Mouse (Mus musculus) CH12.LX (cell line): ENCODE data around the gene Gm527. TPM values are rescaled to one million over a fixed set of nuclear protein-coding genes. Genes with fewer than 3 reads are reported as not detected.

ENCODE experiments used
- polyA plus RNA-seq: library from polyadenylated mRNA; unstranded; fragments of >175 nt; gene quantifications from 2 replicates; pipeline ENCODE4 v1.2.1, GENCODE M21; 2012; ENCODE audit warnings: low read depth; ENCODE audit not compliant: insufficient read length
- total RNA-seq, 2 experiments: library from RNA; depleted of rRNA; stranded (reverse); fragments of 300-350 nt in 1 of 2; fragments of >200 nt in 1 of 2; gene quantifications; 2 replicates each; pipeline ENCODE4 v1.2.3; 2012 to 2014

Gm527 gene
- total and polyA plus RNA-seq, 3 experiments = 0.93 to 2.6 (median 1.7) TPM

Other genes with a start within 250 kb of the Gm527 start
- 9.5 and 9.6 TPM in 2 replicates for gene Klhl28, start 47.6 kb downstream of the Gm527 start, total RNA-seq (2012; rRNA removed)
- gene Klhl28, start 47.6 kb downstream of the Gm527 start, total RNA-seq (2014; rRNA removed) = 16.2 and 17.9 TPM in 2 replicates
- 13.2 and 16.6 TPM in 2 replicates for gene Klhl28, start 47.6 kb downstream of the Gm527 start, polyA plus RNA-seq
- gene Togaram1, start 47.9 kb downstream of the Gm527 start, total RNA-seq (2012; rRNA removed) = 24.1 and 24.3 TPM in 2 replicates
- 29.5 and 34.4 TPM in 2 replicates for gene Togaram1, start 47.9 kb downstream of the Gm527 start, total RNA-seq (2014; rRNA removed)
- 19.1 and 22.6 TPM in 2 replicates for gene Togaram1, start 47.9 kb downstream of the Gm527 start, polyA plus RNA-seq
- gene Prpf39, start 118.4 kb downstream of the Gm527 start, total RNA-seq (2012; rRNA removed) = 15.3 and 17.7 TPM in 2 replicates
- 29.6 and 42.2 TPM in 2 replicates for gene Prpf39, start 118.4 kb downstream of the Gm527 start, total RNA-seq (2014; rRNA removed)
- gene Prpf39, start 118.4 kb downstream of the Gm527 start, polyA plus RNA-seq = 33.2 and 34.9 TPM in 2 replicates
- gene Fkbp3, start 156.1 kb downstream of the Gm527 start, total RNA-seq (2012; rRNA removed) = 260 and 265 TPM in 2 replicates
- 518 and 546 TPM in 2 replicates for gene Fkbp3, start 156.1 kb downstream of the Gm527 start, total RNA-seq (2014; rRNA removed)
- gene Fkbp3, start 156.1 kb downstream of the Gm527 start, polyA plus RNA-seq = 350 and 351 TPM in 2 replicates
- gene Fancm, start 157.7 kb downstream of the Gm527 start, total RNA-seq (2012; rRNA removed) = 11.7 and 13.3 TPM in 2 replicates
- gene Fancm, start 157.7 kb downstream of the Gm527 start, total RNA-seq (2014; rRNA removed) = 13.7 TPM in 2 replicates
- 15.4 and 16.5 TPM in 2 replicates for gene Fancm, start 157.7 kb downstream of the Gm527 start, polyA plus RNA-seq